ENCODE assay signal across 8 mouse cellular contexts in genomic region chr8:3567641-3568371, GRCm38 (mm10). TPM values are rescaled to one million over a fixed set of nuclear protein-coding genes. Genes with fewer than 3 reads are reported as not detected.
DNase-seq lines count a peak whose midpoint lies in the region; ATAC-seq and TF ChIP-seq lines count a peak whose summit lies in the region.
"Had no signal": no experiment of that assay in that cellular context is flagged by ENCODE, and none has a peak within 500 bp of the region (broad histone marks: within the 10 kb centered on the region; RNA-seq: fewer than 3 reads in every experiment).

Gene C330021F23Rik, plus strand, starts transcription at chr8:3567990.

- H3K4me3 ChIP-seq in heart, embryonic 12.5 days = peak within 1 kb of the TSS; percentile 42
- H3K4me3 ChIP-seq in kidney, postnatal 0 days (replicated peaks; ENCODE audit: low read depth, low read length) = peak within 1 kb of the TSS; percentile 17

- peak; percentile 75; the same call in 1 of the 2 replicates for ATAC-seq in heart, embryonic 12.5 days (ENCODE audit: insufficient number of reproducible peaks, low FRiP score)
- ATAC-seq in kidney, postnatal 0 days (replicated peaks; ENCODE audit: low FRiP score, low read depth) = peak; percentile 95

- H3K27ac ChIP-seq in heart, embryonic 12.5 days (ENCODE audit: poor library complexity, severe bottlenecking) = 0 out of 2 replicates have a peak within 1 kb of the TSS, but pooled peaks have one; percentile 6
- H3K27ac ChIP-seq in kidney, postnatal 0 days = peak within 1 kb of the TSS; percentile 77

- H3K9ac ChIP-seq in heart, embryonic 12.5 days = peak within 1 kb of the TSS; percentile 47; the same call in 1 of the 2 replicates
- H3K9ac ChIP-seq in kidney, postnatal 0 days (ENCODE audit: low read depth, low read length) = peak within 1 kb of the TSS; percentile 55; the same call in 1 of the 2 replicates

- H3K4me2 ChIP-seq in heart, embryonic 12.5 days = peak within 1 kb of the TSS; percentile 68
- H3K4me2 ChIP-seq in kidney, postnatal 0 days (ENCODE audit: low read length) = peak within 1 kb of the TSS; percentile 50

- H3K36me3 ChIP-seq in heart, embryonic 12.5 days = no peaks in the 10 kb centered on the region
- no peaks in the 10 kb centered on the region for H3K36me3 ChIP-seq in kidney, postnatal 0 days (ENCODE audit: insufficient read depth, low read length)

- no peaks in the 10 kb centered on the region for H3K9me3 ChIP-seq in heart, embryonic 12.5 days (replicated peaks)
- no peaks in the 10 kb centered on the region for H3K9me3 ChIP-seq in kidney, postnatal 0 days (replicated peaks; ENCODE audit: low read length)

- peaks cover 11% of the 10 kb centered on the region; the same call in 1 of the 2 replicates for H3K4me1 ChIP-seq in heart, embryonic 12.5 days (replicated peaks)
- H3K4me1 ChIP-seq in kidney, postnatal 0 days (replicated peaks; ENCODE audit: insufficient read depth, low read length) = peaks cover 8% of the 10 kb centered on the region; the same call in 1 of the 2 replicates

- no peak for TF ChIP-seq CTCF in kidney, postnatal 0 days (IDR thresholded peaks at IDR 0.05; ENCODE audit: low read depth)

- WGBS in heart, embryonic 12.5 days = 5% methylated on average over 12 of the region's 12 CpGs
- 3% methylated on average over 12 of the region's 12 CpGs for WGBS in kidney, postnatal 0 days

- DNase-seq in embryo, embryonic 11 days = peak; percentile 70
- peak; percentile 68 for DNase-seq in kidney, postnatal 0 days (ENCODE audit: low spot score)
- DNase-seq in neural tube, embryonic 10.5 days (ENCODE audit: extremely low spot score, low spot score) = peak; percentile 57
- DNase-seq in adrenal gland, postnatal 10 days = no peak
- no peak for DNase-seq in B cell, adult 2 months
- DNase-seq in layer of hippocampus, adult 9-10 months (ENCODE audit: low spot score) = no peak

- H3K27me3 ChIP-seq in heart, embryonic 12.5 days (replicated peaks) = no peaks in the 10 kb centered on the region
- H3K27me3 ChIP-seq in kidney, postnatal 0 days (ENCODE audit: insufficient read depth, low read length) = no peaks in the 10 kb centered on the region

RNA-seq across cellular contexts. Expression of gene C330021F23Rik, which starts in this region (rescaled TPM):
- polyA plus RNA-seq in heart, embryonic 12.5 days (2016; fragmentation: Nextera tagmentation; extraction: Ambion mirVana) = 4.7 and 5.2 TPM in 2 replicates
- polyA plus RNA-seq in kidney, postnatal 0 days (2015; fragmentation: Nextera tagmentation; extraction: Ambion mirVana) = 4.4 and 5.2 TPM in 2 replicates
- total RNA-seq in adrenal gland, postnatal 10 days (2021) = 1 to 10 TPM in 1 of 2 experiments, under 1 TPM in 1; 0.61 to 1.9 TPM
- polyA plus RNA-seq: spleen, adult 2 months had no signal

Comparison
In these comparisons a context has a peak if more than half of its experiments do, and no peak if none do; other contexts are left out.
1. DNase-seq: peak in embryo, embryonic 11 days (single experiment), kidney, postnatal 0 days (single experiment) and neural tube, embryonic 10.5 days (single experiment); none in adrenal gland, postnatal 10 days (single experiment), B cell, adult 2 months (0 of 2) and layer of hippocampus, adult 9-10 months (single experiment).